Mouse (Mus musculus) forelimb bud, embryonic 11.5 days (tissue): ENCODE measurements around the gene Unc13b.

Experiments used
- DNase-seq: peaks from one replicate; pipeline ENCODE4 v3.0.0-alpha.2; 2012; ENCODE audit warnings: low read depth, low spot score

The Unc13b gene

GRCm38 (mm10) chr4:43058753-43059654 lies at the start of gene Unc13b:
TSS of gene Unc13b (plus strand) at chr4:43058953.
- peak; percentile 83 for DNase-seq

GRCm38 (mm10) chr4:43010161-43011038 lies 48.4 kb upstream of the Unc13b start, which contains the start of gene Fancg:
TSS of gene Fancg (minus strand) at chr4:43010506.
- DNase-seq, result peak; percentile 78

DNA sequence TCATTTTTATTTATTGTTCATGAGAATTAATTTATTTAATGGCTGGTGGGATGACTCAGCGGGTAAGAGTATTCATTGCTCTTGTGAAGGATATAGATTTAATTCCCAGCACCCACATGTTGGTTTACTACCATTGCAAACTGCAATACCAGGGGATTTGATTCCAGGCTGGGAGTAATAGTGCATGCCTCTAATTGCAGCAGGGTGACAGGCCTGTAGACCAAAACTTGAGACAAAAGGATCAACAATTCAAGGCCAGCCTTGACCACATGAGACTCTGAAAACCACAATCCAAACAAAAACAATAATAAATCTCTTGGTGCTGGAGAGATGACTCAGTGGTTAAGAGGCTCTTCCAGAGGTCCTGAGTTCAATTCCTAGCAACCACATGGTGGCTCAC lies 46.7 kb upstream of the Unc13b start:
- DNase-seq, result no peak

GRCm38 (mm10) chr4:43018156-43018555 lies 40.6 kb upstream of the Unc13b start:
- no peak for DNase-seq

GRCm38 (mm10) chr4:43019176-43019575 lies 39.6 kb upstream of the Unc13b start:
- DNase-seq, result no peak

DNA sequence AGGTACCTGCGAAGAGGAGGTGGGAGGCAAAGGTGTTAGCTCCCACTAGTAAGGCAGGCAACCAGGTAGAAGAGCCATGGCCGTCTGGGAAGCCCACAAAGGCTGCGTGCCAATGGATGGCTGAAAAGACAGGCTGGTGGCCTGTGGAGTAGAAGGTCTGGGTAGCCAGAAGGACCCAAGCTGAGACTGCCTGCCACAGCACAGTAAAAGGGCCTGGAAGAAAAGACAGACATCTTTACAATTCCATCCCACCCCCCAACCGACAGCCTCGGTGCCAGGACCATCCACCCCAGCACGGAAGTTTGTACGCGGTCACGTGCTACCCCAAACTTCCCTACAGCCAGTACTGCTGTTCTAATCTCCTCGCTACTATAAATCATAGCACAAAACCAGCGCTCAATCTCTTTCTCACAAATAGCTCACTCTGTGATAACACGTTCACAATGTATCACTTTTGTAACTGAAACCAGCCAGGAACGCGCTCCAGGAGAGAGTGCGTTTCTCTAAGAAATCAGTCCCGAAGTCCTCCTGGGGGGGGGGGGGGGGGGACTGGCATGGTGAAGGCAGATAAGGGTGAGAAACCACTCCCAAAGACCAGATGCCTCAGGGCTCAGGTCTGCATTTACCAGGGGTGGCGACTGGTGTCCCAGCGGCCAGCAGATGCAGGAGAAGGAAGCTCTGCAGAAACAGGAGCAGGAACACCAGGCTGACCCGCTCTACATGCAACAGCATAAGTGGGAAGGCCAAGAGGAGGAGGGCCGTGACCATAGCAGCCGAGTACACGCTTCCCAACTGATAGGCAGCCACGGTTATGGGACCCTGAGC lies 38.9 kb upstream of the Unc13b start:
- DNase-seq, result no peak

- DNase-seq, result no peak
These were observed 37.9 kb upstream of the Unc13b start for GRCm38 (mm10) chr4:43020876-43021275.

DNA sequence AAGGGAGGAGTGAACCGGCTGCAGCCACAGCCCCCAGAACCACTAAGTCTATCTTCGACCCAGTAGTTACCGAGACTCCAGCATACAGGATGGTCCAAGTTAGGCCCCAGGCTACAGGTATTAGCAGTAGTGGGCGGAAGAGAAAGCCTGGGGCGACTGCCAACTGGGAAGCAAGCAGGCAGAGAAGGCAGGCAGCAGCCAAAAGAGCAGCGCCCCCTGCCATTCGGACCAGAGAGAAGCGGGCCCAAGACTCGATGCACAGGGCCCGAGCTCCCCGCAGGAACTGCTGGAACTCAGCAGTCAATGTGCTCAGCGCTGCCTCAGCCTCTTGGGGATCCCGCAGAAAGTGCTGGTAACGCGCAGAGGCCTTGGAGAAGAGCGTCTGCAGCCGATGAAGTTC lies 37.4 kb upstream of the Unc13b start:
- no peak for DNase-seq

GRCm38 (mm10) chr4:43024673-43025072 lies 34.1 kb upstream of the Unc13b start:
- DNase-seq, result no peak

DNA sequence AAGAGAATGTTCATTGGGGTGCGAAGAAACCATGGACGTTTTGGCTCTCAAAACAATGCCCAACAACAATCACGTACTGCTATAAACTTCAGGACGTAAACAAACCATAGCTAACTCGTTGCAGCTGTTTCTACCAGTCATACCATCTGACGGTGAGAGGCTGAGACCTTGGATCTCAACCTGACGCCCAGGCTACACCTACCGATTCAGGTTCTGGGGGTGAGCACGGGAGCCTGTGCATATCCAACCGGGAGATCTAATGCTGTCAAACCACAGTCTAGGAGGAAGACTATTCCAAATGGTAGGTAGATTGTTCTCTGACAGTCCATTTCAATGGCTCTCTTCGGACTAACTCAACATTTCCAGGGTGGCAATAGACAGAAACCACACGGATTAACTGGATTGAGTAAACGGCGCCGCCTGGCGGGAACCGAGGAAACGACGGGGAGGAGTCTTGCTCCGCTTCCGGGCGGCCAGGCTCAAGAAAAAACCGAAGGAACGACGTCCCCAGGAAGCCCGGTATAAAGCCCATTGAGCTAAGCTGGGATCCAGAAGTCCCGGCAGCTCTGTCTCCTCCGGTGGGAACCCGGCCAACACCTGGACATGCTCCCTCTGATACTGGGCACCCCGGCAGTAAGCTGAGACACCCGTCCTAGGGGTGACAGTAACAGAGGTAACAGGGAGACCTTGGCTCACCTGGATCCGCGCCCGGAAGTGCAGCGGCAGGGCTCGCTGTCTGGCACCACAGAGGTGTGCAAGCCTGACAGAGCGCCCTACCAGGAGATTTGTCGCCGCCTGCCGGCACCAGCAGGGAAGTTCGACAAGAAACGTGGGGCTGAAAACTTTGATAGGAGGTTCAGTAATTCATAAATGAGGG lies 33.4 kb upstream of the Unc13b start, which contains the start of gene Pigo:
Gene Pigo, minus strand, starts transcription at position 736 of the 877 bp plus-strand sequence.
- peak; percentile 92 for DNase-seq

DNA sequence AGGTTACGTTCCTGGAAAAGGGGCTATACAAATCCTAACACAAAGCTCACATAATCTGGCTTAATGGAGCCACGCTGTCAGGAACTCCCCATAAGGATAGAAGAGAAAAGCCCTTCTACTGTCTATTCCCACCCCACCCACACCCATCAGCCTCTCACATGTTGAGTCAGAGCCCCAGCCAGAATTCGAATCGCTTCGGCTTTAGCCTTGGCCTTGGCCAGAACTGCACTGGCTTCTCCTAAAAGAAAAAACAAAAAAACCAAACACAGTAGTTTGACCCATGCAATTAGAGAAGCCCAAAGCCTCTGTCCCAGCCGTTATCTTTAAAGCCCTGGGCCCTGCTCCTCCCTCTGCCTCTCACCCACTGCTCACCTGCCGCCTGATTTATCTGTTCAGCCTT lies 29.6 kb upstream of the Unc13b start:
- DNase-seq, result no peak

GRCm38 (mm10) chr4:43029749-43030148 lies 29.0 kb upstream of the Unc13b start:
- no peak for DNase-seq

GRCm38 (mm10) chr4:43030352-43030751 lies 28.4 kb upstream of the Unc13b start:
- no peak for DNase-seq

DNA sequence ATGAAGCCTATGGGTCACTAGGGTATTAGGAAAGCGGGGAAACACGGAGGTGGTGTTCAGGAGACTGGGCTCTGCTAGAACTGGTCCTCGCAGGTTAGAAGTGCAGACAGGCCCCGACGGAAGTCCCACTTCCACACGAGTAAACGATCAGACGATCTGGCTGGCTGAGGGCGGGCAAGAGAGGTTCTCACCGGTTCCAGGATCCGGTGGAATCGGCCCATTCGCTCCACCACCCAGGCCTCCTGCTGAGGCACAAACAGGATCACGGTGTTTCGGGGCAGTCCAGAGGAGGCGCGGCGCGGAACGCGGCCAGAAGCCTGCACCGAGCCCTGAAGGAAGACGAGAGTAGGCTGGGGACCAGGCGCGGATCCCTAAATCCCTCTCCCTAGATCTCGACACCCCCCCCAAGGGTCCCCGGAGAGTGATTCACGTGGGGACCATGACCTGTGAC lies 27.9 kb upstream of the Unc13b start:
- DNase-seq, result no peak

- DNase-seq, result peak; percentile 91
These were observed 27.3 kb upstream of the Unc13b start, which contains the start of gene Stoml2 for GRCm38 (mm10) chr4:43031237-43031995. TSS of gene Stoml2 (minus strand) at chr4:43031710.

GRCm38 (mm10) chr4:43032501-43032900 lies 26.3 kb upstream of the Unc13b start:
- no peak for DNase-seq

DNA sequence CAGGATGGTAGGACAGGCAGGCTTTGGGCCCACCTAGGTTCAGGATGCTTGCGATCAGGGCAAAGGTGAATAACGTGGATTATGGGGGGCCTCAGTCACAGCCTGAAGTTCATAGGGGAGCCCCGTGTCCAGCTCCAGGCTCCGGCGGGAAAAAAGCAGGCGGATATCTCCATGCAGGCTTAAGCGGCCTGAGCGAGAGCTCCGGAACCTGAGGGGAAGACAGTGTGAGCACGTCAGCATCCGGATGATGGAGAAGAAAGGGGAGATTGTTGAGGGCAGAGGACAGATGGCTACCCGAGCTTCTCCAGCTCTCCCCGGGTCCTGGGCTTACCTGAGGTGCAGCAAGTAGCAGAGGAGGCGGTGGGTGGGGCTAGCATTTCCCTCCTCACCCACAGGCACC lies 25.3 kb upstream of the Unc13b start:
- DNase-seq, result no peak

DNA sequence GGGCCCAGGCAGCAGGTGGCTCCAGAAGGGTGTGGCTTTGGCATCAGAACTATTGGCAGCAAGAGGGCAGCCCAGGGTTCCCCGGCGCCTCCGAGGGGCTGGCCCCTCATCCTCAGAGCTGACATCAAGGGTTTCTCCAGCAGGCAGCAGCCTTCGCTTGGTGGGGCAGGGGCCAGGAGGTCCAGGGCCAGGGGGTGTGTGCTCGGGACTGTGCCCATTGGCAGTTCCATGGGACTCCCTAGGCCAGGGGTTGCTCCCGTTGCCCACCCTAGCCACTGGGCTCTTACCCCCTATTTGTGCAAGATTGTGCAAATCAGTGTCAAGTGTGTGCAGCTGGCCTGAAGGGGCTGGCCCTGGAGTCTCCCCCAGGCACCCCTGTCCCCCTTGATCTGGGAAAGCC lies 22.9 kb upstream of the Unc13b start:
- DNase-seq, result no peak

GRCm38 (mm10) chr4:43036356-43036755 lies 22.4 kb upstream of the Unc13b start:
- no peak for DNase-seq
